Mouse (Mus musculus): ENCODE measurements around the gene Negr1. TPM values are rescaled to one million over a fixed set of nuclear protein-coding genes. Genes with fewer than 3 reads are reported as not detected.

Gene Negr1
- total and polyA plus RNA-seq, 3 experiments, result not detected

- in situ Hi-C loops (cut with MboI; ENCODE audit: low pct_ligation_motif_present, low pct_unique_long_range_greater_than_20kb, low sequenced_read_pairs) (no loop called here), dilution Hi-C loops (cut with MboI; ENCODE audit: extremely low pct_ligation_motif_present, extremely low pct_unique_long_range_greater_than_20kb, low sequenced_read_pairs) (no loop called here)
Measured at GRCm38 (mm10) chr3:156562424-156562785, 811 bp downstream of the Negr1 start.

GRCm38 (mm10) chr3:156562796-156563195 is 1.2 kb downstream of the Negr1 start:
- Histone ChIP-seq H3K9ac (ENCODE audit: insufficient read depth, low read depth) (no peak overlapping the region), H3K9me3 (replicated peaks; ENCODE audit: low read length) (peaks cover 57% of the 10 kb centered on the region), H3K4me2 (ENCODE audit: insufficient read depth, low read depth, poor library complexity, severe bottlenecking) (no peak overlapping the region), H3K27ac (ENCODE audit: insufficient read depth, low read depth) (no peak overlapping the region), H3K79me2 (replicated peaks; ENCODE audit: control insufficient read depth, extremely low read depth, insufficient read depth, poor library complexity, severe bottlenecking) (no peaks in the 10 kb centered on the region), H3K4me1 (ENCODE audit: control insufficient read depth in 1 of 2, insufficient read depth in 2 of 2) (peaks cover 0 to 9% of the 10 kb centered on the region in 2 experiments; a peak in 1 of 4 replicates), H3K36me3 (replicated peaks in 1 of 2; ENCODE audit: control insufficient read depth in 1 of 2, insufficient read depth in 1 of 2, low read length in 1 of 2) (no peaks in the 10 kb centered on the region), H3K4me3 (replicated peaks in 1 of 3; ENCODE audit: low read depth in 2 of 3, low read length in 2 of 3, poor library complexity in 1 of 3) (no peak overlapping the region), H3K27me3 (replicated peaks) (no peaks in the 10 kb centered on the region)
- no peak for TF ChIP-seq TCF12 (IDR thresholded peaks at IDR 0.05; ENCODE audit: low read depth, low read length)
- TF ChIP-seq MAFK (IDR thresholded peaks at IDR 0.05; ENCODE audit: insufficient replicate concordance, low read length), result no peak
- TF ChIP-seq UBTF (IDR thresholded peaks at IDR 0.05; ENCODE audit: low read depth, low read length), result no peak
- no peak for TF ChIP-seq MAX (IDR thresholded peaks at IDR 0.05; ENCODE audit: low read length)
- no peak for TF ChIP-seq HCFC1 (IDR thresholded peaks at IDR 0.05; ENCODE audit: low read depth, low read length)
- no peak for TF ChIP-seq RAD21 (IDR thresholded peaks at IDR 0.05; ENCODE audit: low read depth, low read length)
- no peak for TF ChIP-seq BHLHE40 (IDR thresholded peaks at IDR 0.05; ENCODE audit: low read depth, low read length)
- dilution Hi-C loops (cut with MboI; ENCODE audit: extremely low pct_ligation_motif_present, extremely low pct_unique_long_range_greater_than_20kb, low sequenced_read_pairs), result no loop called here
- DNase-seq (ENCODE audit: extremely low read depth), result no peak
- in situ Hi-C loops (cut with MboI; ENCODE audit: low pct_ligation_motif_present, low pct_unique_long_range_greater_than_20kb, low sequenced_read_pairs), result no loop called here

More at GRCm38 (mm10) chr3:156562424-156562785, 811 bp downstream of the Negr1 start:
- TF ChIP-seq NRF1 (IDR thresholded peaks at IDR 0.05; ENCODE audit: low read depth, low read length) (no peak), KAT2A (IDR thresholded peaks at IDR 0.05; ENCODE audit: insufficient replicate concordance, low read length) (no peak), RAD21 (IDR thresholded peaks at IDR 0.05; ENCODE audit: low read depth, low read length) (no peak), ZNF384 (IDR thresholded peaks at IDR 0.05; ENCODE audit: low read depth, low read length) (no peak), NELFE (IDR thresholded peaks at IDR 0.05; ENCODE audit: low read depth, low read length) (no peak)
- no peak overlapping the region for H3K27ac ChIP-seq (ENCODE audit: insufficient read depth, low read depth)
- H3K9ac ChIP-seq (ENCODE audit: insufficient read depth, low read depth), result no peak overlapping the region
- H3K9me3 ChIP-seq (replicated peaks; ENCODE audit: low read length), result peaks cover 60% of the 10 kb centered on the region
- H3K4me2 ChIP-seq (ENCODE audit: insufficient read depth, low read depth, poor library complexity, severe bottlenecking), result no peak overlapping the region
- H3K79me2 ChIP-seq (replicated peaks; ENCODE audit: control insufficient read depth, extremely low read depth, insufficient read depth, poor library complexity, severe bottlenecking), result no peaks in the 10 kb centered on the region
- peaks cover 0 to 9% of the 10 kb centered on the region in 2 experiments; a peak in 1 of 4 replicates for H3K4me1 ChIP-seq (ENCODE audit: control insufficient read depth in 1 of 2, insufficient read depth in 2 of 2)
- H3K4me3 ChIP-seq (replicated peaks in 1 of 3; ENCODE audit: low read depth in 2 of 3, low read length in 2 of 3, poor library complexity in 1 of 3), result peak overlapping the region in 1 of 3 experiments; percentile 2
- no peak for DNase-seq (ENCODE audit: extremely low read depth)
- no peaks in the 10 kb centered on the region for H3K36me3 ChIP-seq (replicated peaks in 1 of 2; ENCODE audit: control insufficient read depth in 1 of 2, insufficient read depth in 1 of 2, low read length in 1 of 2)
- no peaks in the 10 kb centered on the region for H3K27me3 ChIP-seq (replicated peaks)

- no peak for TF ChIP-seq CHD2 (IDR thresholded peaks at IDR 0.05; ENCODE audit: low read length)
- TF ChIP-seq MAZ (IDR thresholded peaks at IDR 0.05; ENCODE audit: low read depth, low read length), result no peak
- TF ChIP-seq NRF1 (IDR thresholded peaks at IDR 0.05; ENCODE audit: low read depth, low read length), result no peak
- no peak for TF ChIP-seq RAD21 (IDR thresholded peaks at IDR 0.05; ENCODE audit: low read depth, low read length)
- no peak for TF ChIP-seq ETS1 (conservative IDR thresholded peaks at IDR 0.05; ENCODE audit: low read depth, low read length)
- TF ChIP-seq ELF1 (IDR thresholded peaks at IDR 0.05; ENCODE audit: low read depth, low read length), result no peak
- no peak for TF ChIP-seq POLR2A (IDR thresholded peaks at IDR 0.05; ENCODE audit: low read depth, low read length)
- TF ChIP-seq RCOR1 (conservative IDR thresholded peaks at IDR 0.05; ENCODE audit: low read depth, low read length), result no peak
- TF ChIP-seq JUN (IDR thresholded peaks at IDR 0.05; ENCODE audit: insufficient read depth, low read depth, low read length), result no peak
- TF ChIP-seq TCF12 (IDR thresholded peaks at IDR 0.05; ENCODE audit: low read depth, low read length), result no peak
- TF ChIP-seq GABPA (IDR thresholded peaks at IDR 0.05; ENCODE audit: insufficient replicate concordance, low read depth, low read length), result no peak
- no peak for TF ChIP-seq PAX5 (IDR thresholded peaks at IDR 0.05; ENCODE audit: low read length)
- no peak for TF ChIP-seq BHLHE40 (IDR thresholded peaks at IDR 0.05; ENCODE audit: low read depth, low read length)
- no peak for TF ChIP-seq NELFE (IDR thresholded peaks at IDR 0.05; ENCODE audit: low read depth, low read length)
- H3K4me2 ChIP-seq (ENCODE audit: insufficient read depth, low read depth, poor library complexity, severe bottlenecking), result no peak overlapping the region
- H3K27me3 ChIP-seq (replicated peaks), result no peaks in the 10 kb centered on the region
- in situ Hi-C loops (cut with MboI; ENCODE audit: low pct_ligation_motif_present, low pct_unique_long_range_greater_than_20kb, low sequenced_read_pairs) (no loop called here), dilution Hi-C loops (cut with MboI; ENCODE audit: extremely low pct_ligation_motif_present, extremely low pct_unique_long_range_greater_than_20kb, low sequenced_read_pairs) (no loop called here)
- H3K4me1 ChIP-seq (ENCODE audit: control insufficient read depth in 1 of 2, insufficient read depth in 2 of 2), result peaks cover 0 to 9% of the 10 kb centered on the region in 2 experiments; a peak in 1 of 4 replicates
- H3K9me3 ChIP-seq (replicated peaks; ENCODE audit: low read length), result peaks cover 54% of the 10 kb centered on the region
- no peaks in the 10 kb centered on the region for H3K36me3 ChIP-seq (replicated peaks in 1 of 2; ENCODE audit: control insufficient read depth in 1 of 2, insufficient read depth in 1 of 2, low read length in 1 of 2)
- H3K4me3 ChIP-seq (replicated peaks in 1 of 3; ENCODE audit: low read depth in 2 of 3, low read length in 2 of 3, poor library complexity in 1 of 3), result no peak overlapping the region
- H3K9ac ChIP-seq (ENCODE audit: insufficient read depth, low read depth), result no peak overlapping the region
- DNase-seq (ENCODE audit: extremely low read depth), result no peak
- H3K27ac ChIP-seq (ENCODE audit: insufficient read depth, low read depth), result no peak overlapping the region
- H3K79me2 ChIP-seq (replicated peaks; ENCODE audit: control insufficient read depth, extremely low read depth, insufficient read depth, poor library complexity, severe bottlenecking), result no peaks in the 10 kb centered on the region
Measured at GRCm38 (mm10) chr3:156563353-156563752, 1.8 kb downstream of the Negr1 start.
